Mouse (Mus musculus) embryonic fibroblast, embryonic 13.5 days (primary cell): Measurements from ENCODE around the gene Lars2.

Experiments
- CTCF ChIP-seq: IDR thresholded peaks from 2 replicates; pipeline ENCODE4 v1.5.1; 2011; ENCODE audit warnings: mild to moderate bottlenecking, control low read depth, low read length, moderate library complexity, borderline replicate concordance; ENCODE audit not compliant: insufficient read depth
- POLR2A ChIP-seq: IDR thresholded peaks from 2 replicates; pipeline ENCODE4 v1.6.1; 2011; ENCODE audit warnings: low read depth, mild to moderate bottlenecking, control low read depth, low read length, moderate library complexity

- TF ChIP-seq CTCF (no peak), POLR2A (no peak)
These were observed 81.9 kb downstream of the Lars2 start for GRCm38 (mm10) chr9:123448594-123448993.
